Mouse (Mus musculus): ENCODE results near the gene Olfr1206.

The Olfr1206 gene

DNA sequence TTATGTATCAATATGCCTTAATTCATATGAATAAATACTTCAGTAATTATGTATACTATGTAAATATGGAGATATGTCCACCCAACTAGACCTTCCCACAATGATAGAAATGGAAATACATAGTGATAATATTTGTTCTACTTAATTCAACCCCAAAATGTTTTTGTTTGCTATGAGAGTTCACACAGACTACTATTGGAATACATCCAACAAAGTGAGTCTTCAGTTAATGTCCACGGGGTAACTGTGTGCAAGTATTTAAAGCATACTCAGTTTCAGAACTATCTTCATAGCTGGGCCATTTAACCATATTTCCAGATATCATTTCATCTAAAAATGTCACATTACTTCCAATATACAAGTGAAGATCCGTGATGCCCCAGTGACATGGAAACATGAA, at the start of gene Olfr1206:
TSS of gene Olfr1206 (plus strand) at position 301 of the 400 bp plus-strand sequence.
- no peak for DNase-seq

DNA sequence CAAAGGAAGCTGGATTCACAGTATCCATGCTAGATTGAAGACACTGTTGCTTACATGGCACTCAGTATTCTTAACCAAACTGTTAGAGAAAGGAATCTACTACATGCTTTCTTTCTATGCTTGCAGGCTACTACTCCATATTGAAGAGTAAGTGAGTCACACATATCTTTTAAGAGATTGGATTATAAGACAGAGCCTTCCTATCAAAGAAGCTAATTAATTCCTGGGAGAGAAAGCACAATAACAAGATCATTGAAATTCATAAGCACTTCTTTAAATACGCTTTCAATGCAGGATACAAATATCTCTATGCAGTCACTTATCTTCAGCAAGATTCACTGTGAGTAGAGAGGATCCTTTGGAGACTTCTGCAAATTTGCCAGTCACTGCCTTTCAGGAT, 48.8 kb upstream of the Olfr1206 start, which contains the start of gene Olfr1202:
TSS of gene Olfr1202 (plus strand) at position 301 of the 400 bp plus-strand sequence.
- DNase-seq, result no peak

- DNase-seq, result no peak
These were observed 33.6 kb upstream of the Olfr1206 start, which contains the start of gene Olfr1205 for GRCm38 (mm10) chr2:88829437-88829836. Gene Olfr1205 (plus strand): TSS chr2:88829737.

DNA sequence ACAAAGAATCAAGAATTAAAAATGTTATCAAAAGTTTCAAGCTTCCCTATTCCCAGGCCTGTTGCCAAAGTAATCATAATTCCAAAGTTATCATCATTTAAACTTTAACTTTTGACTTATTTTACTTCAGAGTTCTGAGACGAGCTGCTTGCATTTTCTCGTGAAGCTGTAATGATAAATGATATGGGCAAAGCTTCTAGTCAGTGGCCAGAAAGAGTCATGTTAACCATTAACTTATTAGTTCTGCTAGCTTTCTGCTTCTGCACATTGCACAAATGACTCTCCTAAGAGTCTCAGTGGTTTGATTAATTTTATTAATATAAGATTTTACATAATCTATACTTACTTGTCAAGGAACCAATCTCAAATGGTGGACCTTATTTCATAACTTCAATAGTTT, 24.6 kb upstream of the Olfr1206 start:
- DNase-seq, result no peak

GRCm38 (mm10) chr2:88848992-88849391, 14.0 kb upstream of the Olfr1206 start, which contains the start of gene Olfr1204:
Gene Olfr1204 (plus strand): TSS chr2:88849292.
- no peak for DNase-seq

DNA sequence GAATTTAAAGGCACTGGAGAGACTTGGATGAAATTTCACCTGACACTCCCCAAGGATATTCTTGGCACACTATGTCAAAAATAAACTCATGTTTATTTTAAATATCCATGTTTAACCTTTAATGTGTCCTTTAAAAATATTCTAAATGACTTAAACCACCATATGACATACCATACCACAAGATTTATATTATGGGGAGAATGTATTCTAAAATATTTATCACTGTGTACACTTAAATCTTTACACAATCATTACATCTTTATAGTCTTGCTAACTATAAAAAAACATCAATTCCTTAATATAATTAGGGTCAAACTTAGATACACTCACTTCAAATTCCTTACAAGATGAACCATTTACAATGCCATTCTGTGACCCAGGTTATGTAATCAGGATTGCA, 39.2 kb downstream of the Olfr1206 start, which contains the start of gene Olfr1208:
TSS of gene Olfr1208 (minus strand) at position 101 of the 400 bp plus-strand sequence.
- no peak for DNase-seq

DNA sequence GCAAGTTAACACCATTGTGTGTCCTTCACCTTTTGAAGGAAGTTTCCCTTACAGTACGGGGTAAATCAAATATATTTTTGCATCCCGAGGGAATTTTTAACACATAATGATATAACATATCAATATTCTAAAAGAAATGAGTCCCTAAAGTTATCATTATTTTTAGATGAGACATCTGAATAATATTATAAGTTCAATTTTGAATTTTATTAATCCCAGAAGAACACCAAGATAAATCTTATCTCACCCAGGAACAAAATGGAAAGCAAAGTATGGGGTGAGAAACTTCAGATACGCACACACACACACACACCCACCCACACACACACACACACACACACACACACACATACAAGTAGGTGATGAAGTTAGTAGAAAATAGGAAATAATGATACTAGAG, 52.0 kb downstream of the Olfr1206 start, which contains the start of gene Olfr1209:
TSS of gene Olfr1209 (minus strand) at position 101 of the 400 bp plus-strand sequence.
- DNase-seq, result no peak
